Mouse (Mus musculus) layer of hippocampus, postnatal 10 days (tissue): ENCODE measurements at regions not wholly inside any gene's neighbourhood (a gene's known extent, or its start where the extent isn't known, plus 50 kb on each side); places are given as distances from the start of the nearest gene placed in this dataset.

Source experiments
- DNase-seq, 2 experiments: peaks; one replicate each; pipeline ENCODE4 v3.0.0; 2021; ENCODE audit warnings: low spot score in 2 of 2

GRCm38 (mm10) chr9:26549551-26549950, 184.0 kb upstream of the B3gat1 start:
- no peak for DNase-seq

GRCm38 (mm10) chr9:26575990-26576389, 157.5 kb upstream of the B3gat1 start:
- DNase-seq, result no peak

GRCm38 (mm10) chr9:26601979-26602378, 131.5 kb upstream of the B3gat1 start:
- no peak for DNase-seq

- no peak for DNase-seq
These were observed 129.0 kb upstream of the B3gat1 start for GRCm38 (mm10) chr9:26604552-26604951.

- peak in 1 of 2 experiments; percentile 13 for DNase-seq
These were observed 121.7 kb upstream of the B3gat1 start for GRCm38 (mm10) chr9:26611711-26612437.

GRCm38 (mm10) chr9:26622840-26623448, 110.6 kb upstream of the B3gat1 start:
- no peak for DNase-seq

GRCm38 (mm10) chr9:26625171-26625937, 108.2 kb upstream of the B3gat1 start:
- DNase-seq, result no peak

- peak in 1 of 2 experiments; percentile 39 for DNase-seq
These were observed 100.5 kb upstream of the B3gat1 start for GRCm38 (mm10) chr9:26632891-26633650.

- no peak for DNase-seq
These were observed 98.3 kb upstream of the B3gat1 start for GRCm38 (mm10) chr9:26635211-26635610.

GRCm38 (mm10) chr9:26638586-26638985, 94.9 kb upstream of the B3gat1 start:
- no peak for DNase-seq

- DNase-seq, result no peak
These were observed 91.2 kb upstream of the B3gat1 start for GRCm38 (mm10) chr9:26642302-26642701.

GRCm38 (mm10) chr9:26642831-26643230, 90.7 kb upstream of the B3gat1 start:
- DNase-seq, result no peak

- DNase-seq, result peak in 1 of 2 experiments; percentile 10
These were observed 84.0 kb upstream of the B3gat1 start for GRCm38 (mm10) chr9:26649506-26649905.

GRCm38 (mm10) chr9:26652920-26653319, 80.6 kb upstream of the B3gat1 start:
- DNase-seq, result no peak

GRCm38 (mm10) chr9:26659366-26659765, 74.2 kb upstream of the B3gat1 start:
- no peak for DNase-seq

- DNase-seq, result no peak
These were observed 70.0 kb upstream of the B3gat1 start for GRCm38 (mm10) chr9:26663544-26663943.

- peak; percentile 53 to 56 for DNase-seq
These were observed 65.7 kb upstream of the B3gat1 start for GRCm38 (mm10) chr9:26667835-26668234.

GRCm38 (mm10) chr9:26674059-26674757, 59.3 kb upstream of the B3gat1 start:
- no peak for DNase-seq

GRCm38 (mm10) chr9:26678288-26678687, 55.2 kb upstream of the B3gat1 start:
- DNase-seq, result no peak

- no peak for DNase-seq
These were observed 52.0 kb upstream of the B3gat1 start for GRCm38 (mm10) chr9:26681516-26681915.
